Mouse (Mus musculus): Measurements from ENCODE around the gene Romo1. TPM values are rescaled to one million over a fixed set of nuclear protein-coding genes. Genes with fewer than 3 reads are reported as not detected.

Romo1 gene
- polyA plus RNA-seq (2017; shearing (Covaris generic)) = 134 TPM

DNA sequence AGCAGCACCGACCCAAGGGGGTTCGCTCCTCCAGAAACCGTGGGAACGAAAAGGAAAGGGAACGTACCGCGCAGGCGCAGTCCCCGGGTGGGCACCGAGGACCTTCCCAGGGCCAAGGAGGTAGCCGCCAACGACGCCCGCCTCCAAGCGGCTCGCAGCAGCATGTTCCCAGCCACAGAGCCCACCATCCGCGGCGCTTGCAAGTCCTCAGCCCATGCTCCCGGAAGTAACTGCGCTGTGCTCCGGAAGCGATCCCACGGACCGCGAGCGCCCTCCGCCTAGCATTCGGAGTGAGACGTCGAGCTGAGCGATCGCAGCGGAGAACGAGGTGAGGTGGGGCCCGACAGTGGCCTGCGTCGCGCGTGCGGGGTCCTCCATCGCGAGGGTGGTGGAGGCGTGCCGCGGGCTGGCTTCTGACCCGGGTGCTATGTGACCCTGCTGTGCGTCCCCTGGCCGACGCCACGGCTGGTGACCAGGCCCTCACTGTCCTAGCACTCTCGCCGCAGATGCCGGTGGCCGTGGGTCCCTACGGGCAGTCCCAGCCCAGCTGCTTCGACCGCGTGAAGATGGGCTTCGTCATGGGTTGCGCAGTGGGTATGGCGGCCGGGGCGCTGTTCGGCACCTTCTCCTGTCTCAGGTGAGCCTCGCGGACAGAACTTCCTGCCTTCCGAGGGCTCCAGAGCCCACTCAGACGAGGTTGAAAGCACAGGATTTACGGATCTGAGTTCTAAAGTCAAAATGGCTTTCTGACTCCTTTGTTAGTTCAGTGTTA is at the start of gene Romo1, which contains the start of gene Nfs1:
Gene Romo1, plus strand, starts transcription at position 87 of the 772 bp plus-strand sequence.
Gene Nfs1, minus strand, starts transcription at position 234 of the 772 bp plus-strand sequence.

DNA sequence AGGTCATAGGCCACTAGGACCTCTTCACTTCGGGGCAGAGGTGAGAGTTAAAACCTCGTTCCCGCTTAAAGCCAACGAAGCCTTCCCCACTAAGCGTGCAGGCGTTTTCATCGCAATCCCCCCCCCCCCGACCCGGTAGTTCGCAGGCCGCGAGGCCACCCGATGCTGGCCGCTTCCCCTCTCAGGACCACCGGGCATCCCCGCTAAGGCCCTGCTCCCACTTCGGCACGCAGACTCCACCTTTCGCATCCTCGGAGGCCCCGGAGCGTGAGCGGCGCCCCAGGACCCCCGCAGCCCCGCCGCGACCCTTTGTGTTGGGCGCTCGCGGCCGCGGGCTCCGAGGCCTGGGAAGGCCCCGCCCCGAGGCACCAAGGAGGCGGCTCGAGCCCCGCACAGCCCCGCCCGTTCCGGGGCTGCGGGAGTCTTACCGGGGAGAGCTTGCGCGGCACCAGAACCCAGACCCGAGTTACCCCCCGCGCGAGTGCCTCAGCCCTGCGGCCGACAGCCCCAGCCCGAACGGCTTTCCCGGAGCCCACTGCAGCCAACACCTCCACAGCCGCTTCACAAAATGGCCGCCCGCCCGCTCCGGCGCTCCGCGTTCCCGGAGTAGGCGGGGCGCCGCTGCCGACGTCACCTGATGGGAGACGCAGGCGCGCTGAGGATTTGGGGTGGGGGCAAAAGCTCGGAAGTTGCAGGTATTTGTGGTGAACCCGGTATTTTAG is 32.3 kb upstream of the Romo1 start, which contains the start of the genes Cpne1 and Rbm12:
Gene Cpne1, minus strand, starts transcription at position 608 of the 722 bp plus-strand sequence.
Gene Rbm12, minus strand, starts transcription at position 621 of the 722 bp plus-strand sequence.

DNA sequence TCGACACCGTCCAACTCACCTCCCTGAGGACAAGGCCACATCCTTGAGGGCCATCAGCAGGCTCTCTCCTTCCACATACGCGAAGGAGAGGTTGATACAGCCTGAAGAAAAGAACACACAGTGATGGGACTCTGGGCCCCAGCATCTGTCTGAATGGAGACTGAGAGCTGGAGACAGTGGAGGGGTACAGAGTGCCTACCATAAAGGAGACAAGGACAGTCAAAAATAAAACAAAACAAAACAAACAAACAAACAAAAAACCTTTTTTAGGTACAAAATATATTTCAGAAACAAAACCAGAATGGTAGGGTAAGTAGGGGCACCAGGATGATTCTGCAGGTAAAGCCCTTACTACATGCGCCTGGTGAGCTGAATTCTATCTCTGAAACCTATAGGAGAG is 16.8 kb upstream of the Romo1 start, which contains the start of gene Gm28036:
Gene Gm28036, minus strand, starts transcription at position 101 of the 400 bp plus-strand sequence.

DNA sequence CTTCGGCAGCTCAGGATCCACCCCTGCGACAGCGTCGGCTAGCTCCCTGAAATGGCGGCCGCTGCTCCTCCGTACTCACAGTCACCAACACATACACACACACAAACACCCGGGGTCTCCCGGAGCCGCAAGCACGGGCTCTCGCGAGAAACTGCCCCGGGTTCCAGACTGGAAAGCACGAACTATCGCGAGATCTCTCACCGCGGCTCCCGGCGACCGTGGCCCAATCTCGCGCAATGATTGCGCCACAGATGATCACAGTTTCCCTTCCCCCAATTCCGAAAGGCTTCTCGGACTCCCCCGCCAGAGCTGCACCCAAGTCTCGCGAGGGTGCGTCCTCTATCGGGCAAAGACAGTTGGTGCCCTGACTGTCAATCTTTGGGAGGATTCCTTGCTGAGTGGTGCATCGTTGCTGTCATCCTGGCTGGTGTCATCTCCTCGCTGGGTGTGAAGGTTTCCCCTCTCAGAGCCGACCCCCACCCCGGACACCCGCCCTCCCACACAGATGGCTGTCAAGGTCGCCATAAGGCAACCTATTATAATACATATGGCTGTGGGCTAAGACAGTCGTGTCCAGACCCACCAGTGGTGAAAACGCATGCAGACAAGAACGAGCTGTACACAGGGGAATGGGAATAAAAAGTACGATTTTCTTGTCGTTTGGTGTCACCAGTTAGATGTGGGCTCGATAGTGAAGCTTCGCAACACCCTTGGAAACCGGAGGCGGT is 36.4 kb downstream of the Romo1 start, which contains the start of gene Rbm39:
Gene Rbm39, minus strand, starts transcription at position 145 of the 728 bp plus-strand sequence.

Other genes starting within 250 kb of the Romo1 start
- 29.7 TPM for gene Uqcc1, start 213.7 kb upstream of the Romo1 start, polyA plus RNA-seq (2017; shearing (Covaris generic))
- 0.28 TPM for gene Gm15557, start 203.3 kb upstream of the Romo1 start, polyA plus RNA-seq (2017; shearing (Covaris generic))
- not detected for gene Gdf5, start 198.7 kb upstream of the Romo1 start, polyA plus RNA-seq (2017; shearing (Covaris generic))
- gene Cep250, start 187.6 kb upstream of the Romo1 start, polyA plus RNA-seq (2017; shearing (Covaris generic)) = 26.3 TPM
- 0.96 TPM for gene 6430550D23Rik, start 136.1 kb upstream of the Romo1 start, polyA plus RNA-seq (2017; shearing (Covaris generic))
- 72.0 TPM for gene Ergic3, start 136.0 kb upstream of the Romo1 start, polyA plus RNA-seq (2017; shearing (Covaris generic))
- gene Fer1l4, start 91.1 kb upstream of the Romo1 start, polyA plus RNA-seq (2017; shearing (Covaris generic)) = not detected
- gene Spag4, start 78.9 kb upstream of the Romo1 start, polyA plus RNA-seq (2017; shearing (Covaris generic)) = 6.3 TPM
- 63.6 TPM for gene Cpne1, start 32.1 kb upstream of the Romo1 start, polyA plus RNA-seq (2017; shearing (Covaris generic))
- gene Rbm12, start 32.1 kb upstream of the Romo1 start, polyA plus RNA-seq (2017; shearing (Covaris generic)) = 39.3 TPM
- 25.5 TPM for gene Gm28036, start 16.9 kb upstream of the Romo1 start, polyA plus RNA-seq (2017; shearing (Covaris generic))
- 32.2 TPM for gene Nfs1, start 147 bp downstream of the Romo1 start, polyA plus RNA-seq (2017; shearing (Covaris generic))
- gene Rbm39, start 36.2 kb downstream of the Romo1 start, polyA plus RNA-seq (2017; shearing (Covaris generic)) = 1,717 TPM
- 69.4 TPM for gene Phf20, start 52.4 kb downstream of the Romo1 start, polyA plus RNA-seq (2017; shearing (Covaris generic))
- 7.9 TPM for gene Cnbd2, start 168.3 kb downstream of the Romo1 start, polyA plus RNA-seq (2017; shearing (Covaris generic))
- gene Scand1, start 168.7 kb downstream of the Romo1 start, polyA plus RNA-seq (2017; shearing (Covaris generic)) = 88.9 TPM